Mouse (Mus musculus): Measurements from ENCODE around the gene Igf2bp1. TPM values are rescaled to one million over a fixed set of nuclear protein-coding genes. Genes with fewer than 3 reads are reported as not detected.

Igf2bp1 gene
- total RNA-seq, 1 experiment = 354 TPM

GRCm38 (mm10) chr11:95914571-95914991 is 91.2 kb downstream of the Igf2bp1 start, which contains the start of gene B4galnt2:
TSS of gene B4galnt2 (minus strand) at chr11:95914891.
- no peaks in the 10 kb centered on the region for H3K36me3 ChIP-seq (ENCODE audit: control insufficient read depth, insufficient read depth, low read length, poor library complexity, severe bottlenecking)
- in situ Hi-C loops (cut with MboI; ENCODE audit: low sequenced_read_pairs in 2 of 2, unreplicated experiment in 2 of 2) = no loop called here
- peak; percentile 22 for DNase-seq (ENCODE audit: low read depth, low spot score)
- no peaks in the 10 kb centered on the region for H3K9me3 ChIP-seq (ENCODE audit: control insufficient read depth, insufficient read depth, low read depth, low read length)
- peak within 1 kb of the TSS; percentile 25 for H3K9ac ChIP-seq (ENCODE audit: insufficient read depth, low read depth, low read length, poor library complexity, severe bottlenecking)
- H3K4me1 ChIP-seq (ENCODE audit: control insufficient read depth in 2 of 2, insufficient read depth in 2 of 2, low read length in 2 of 2, poor library complexity in 1 of 2) = peaks cover 0 to 9% of the 10 kb centered on the region in 2 experiments; a peak in 1 of 4 replicates
- TF ChIP-seq MAFK (IDR thresholded peaks at IDR 0.05; ENCODE audit: insufficient read depth, low read depth, low read length) = no peak
- TF ChIP-seq HCFC1 (IDR thresholded peaks at IDR 0.05; ENCODE audit: borderline replicate concordance, insufficient read depth, low read length) = no peak
- TF ChIP-seq ZC3H11A (IDR thresholded peaks at IDR 0.05; ENCODE audit: borderline replicate concordance, low read depth, low read length) = no peak
- TF ChIP-seq ZNF384 (IDR thresholded peaks at IDR 0.05; ENCODE audit: low read depth, low read length) = no peak
- no peak for TF ChIP-seq CHD2 (IDR thresholded peaks at IDR 0.05; ENCODE audit: low read depth, low read length)
- peak within 1 kb of the TSS; percentile 55 to 69 for H3K4me3 ChIP-seq (ENCODE audit: insufficient read depth in 1 of 2, low read depth in 1 of 2, low read length in 2 of 2, poor library complexity in 1 of 2, severe bottlenecking in 1 of 2)
- no peak within 1 kb of the TSS for H3K27ac ChIP-seq (ENCODE audit: insufficient read depth, low read depth, low read length, poor library complexity, severe bottlenecking)

- no peaks in the 10 kb centered on the region for H3K9me3 ChIP-seq (ENCODE audit: control insufficient read depth, insufficient read depth, low read depth, low read length)
- no peak for DNase-seq (ENCODE audit: low read depth, low spot score)
- TF ChIP-seq ZC3H11A (IDR thresholded peaks at IDR 0.05; ENCODE audit: borderline replicate concordance, low read depth, low read length) (no peak), CHD2 (IDR thresholded peaks at IDR 0.05; ENCODE audit: low read depth, low read length) (no peak), HCFC1 (IDR thresholded peaks at IDR 0.05; ENCODE audit: borderline replicate concordance, insufficient read depth, low read length) (no peak), ZNF384 (IDR thresholded peaks at IDR 0.05; ENCODE audit: low read depth, low read length) (no peak), MAFK (IDR thresholded peaks at IDR 0.05; ENCODE audit: insufficient read depth, low read depth, low read length) (no peak)
- in situ Hi-C loops (cut with MboI; ENCODE audit: low sequenced_read_pairs in 2 of 2, unreplicated experiment in 2 of 2) = no loop called here
- peaks cover 0 to 9% of the 10 kb centered on the region in 2 experiments; a peak in 1 of 4 replicates for H3K4me1 ChIP-seq (ENCODE audit: control insufficient read depth in 2 of 2, insufficient read depth in 2 of 2, low read length in 2 of 2, poor library complexity in 1 of 2)
- no peak overlapping the region for H3K27ac ChIP-seq (ENCODE audit: insufficient read depth, low read depth, low read length, poor library complexity, severe bottlenecking)
- no peaks in the 10 kb centered on the region for H3K36me3 ChIP-seq (ENCODE audit: control insufficient read depth, insufficient read depth, low read length, poor library complexity, severe bottlenecking)
- peak overlapping the region; percentile 5 for H3K9ac ChIP-seq (ENCODE audit: insufficient read depth, low read depth, low read length, poor library complexity, severe bottlenecking)
- H3K4me3 ChIP-seq (ENCODE audit: insufficient read depth in 1 of 2, low read depth in 1 of 2, low read length in 2 of 2, poor library complexity in 1 of 2, severe bottlenecking in 1 of 2) = peak overlapping the region; percentile 55 to 69
Observed at GRCm38 (mm10) chr11:95913959-95914566, 91.7 kb downstream of the Igf2bp1 start.

GRCm38 (mm10) chr11:95911579-95911978 is 94.2 kb downstream of the Igf2bp1 start:
- in situ Hi-C loops (cut with MboI; ENCODE audit: low sequenced_read_pairs in 2 of 2, unreplicated experiment in 2 of 2) = no loop called here
- Histone ChIP-seq H3K9ac (ENCODE audit: insufficient read depth, low read depth, low read length, poor library complexity, severe bottlenecking) (no peak overlapping the region), H3K4me1 (ENCODE audit: control insufficient read depth in 2 of 2, insufficient read depth in 2 of 2, low read length in 2 of 2, poor library complexity in 1 of 2) (peaks cover 0 to 9% of the 10 kb centered on the region in 2 experiments; a peak in 1 of 4 replicates), H3K27ac (ENCODE audit: insufficient read depth, low read depth, low read length, poor library complexity, severe bottlenecking) (no peak overlapping the region), H3K36me3 (ENCODE audit: control insufficient read depth, insufficient read depth, low read length, poor library complexity, severe bottlenecking) (no peaks in the 10 kb centered on the region), H3K4me3 (ENCODE audit: insufficient read depth in 1 of 2, low read depth in 1 of 2, low read length in 2 of 2, poor library complexity in 1 of 2, severe bottlenecking in 1 of 2) (peak overlapping the region in 1 of 2 experiments; percentile 1; a peak in 1 of 4 replicates), H3K9me3 (ENCODE audit: control insufficient read depth, insufficient read depth, low read depth, low read length) (no peaks in the 10 kb centered on the region)
- TF ChIP-seq ZNF384 (IDR thresholded peaks at IDR 0.05; ENCODE audit: low read depth, low read length) = no peak
- no peak for TF ChIP-seq ZC3H11A (IDR thresholded peaks at IDR 0.05; ENCODE audit: borderline replicate concordance, low read depth, low read length)
- no peak for TF ChIP-seq HCFC1 (IDR thresholded peaks at IDR 0.05; ENCODE audit: borderline replicate concordance, insufficient read depth, low read length)
- TF ChIP-seq CHD2 (IDR thresholded peaks at IDR 0.05; ENCODE audit: low read depth, low read length) = no peak
- TF ChIP-seq MAFK (IDR thresholded peaks at IDR 0.05; ENCODE audit: insufficient read depth, low read depth, low read length) = no peak
- DNase-seq (ENCODE audit: low read depth, low spot score) = peak; percentile 47

- no peaks in the 10 kb centered on the region for H3K9me3 ChIP-seq (ENCODE audit: control insufficient read depth, insufficient read depth, low read depth, low read length)
- DNase-seq (ENCODE audit: low read depth, low spot score) = no peak
- H3K27ac ChIP-seq (ENCODE audit: insufficient read depth, low read depth, low read length, poor library complexity, severe bottlenecking) = no peak overlapping the region
- no peak overlapping the region for H3K4me3 ChIP-seq (ENCODE audit: insufficient read depth in 1 of 2, low read depth in 1 of 2, low read length in 2 of 2, poor library complexity in 1 of 2, severe bottlenecking in 1 of 2)
- in situ Hi-C loops (cut with MboI; ENCODE audit: low sequenced_read_pairs in 2 of 2, unreplicated experiment in 2 of 2) = no loop called here
- H3K36me3 ChIP-seq (ENCODE audit: control insufficient read depth, insufficient read depth, low read length, poor library complexity, severe bottlenecking) = no peaks in the 10 kb centered on the region
- H3K9ac ChIP-seq (ENCODE audit: insufficient read depth, low read depth, low read length, poor library complexity, severe bottlenecking) = no peak overlapping the region
- TF ChIP-seq MAFK (IDR thresholded peaks at IDR 0.05; ENCODE audit: insufficient read depth, low read depth, low read length) = no peak
- TF ChIP-seq HCFC1 (IDR thresholded peaks at IDR 0.05; ENCODE audit: borderline replicate concordance, insufficient read depth, low read length) = no peak
- no peak for TF ChIP-seq CHD2 (IDR thresholded peaks at IDR 0.05; ENCODE audit: low read depth, low read length)
- TF ChIP-seq ZNF384 (IDR thresholded peaks at IDR 0.05; ENCODE audit: low read depth, low read length) = no peak
- TF ChIP-seq ZC3H11A (IDR thresholded peaks at IDR 0.05; ENCODE audit: borderline replicate concordance, low read depth, low read length) = no peak
- peaks cover 2 to 9% of the 10 kb centered on the region in 2 experiments; a peak in 1 of 4 replicates for H3K4me1 ChIP-seq (ENCODE audit: control insufficient read depth in 2 of 2, insufficient read depth in 2 of 2, low read length in 2 of 2, poor library complexity in 1 of 2)
Observed at GRCm38 (mm10) chr11:95907805-95908524, 97.8 kb downstream of the Igf2bp1 start.

Other genes starting within 250 kb of the Igf2bp1 start
- 1.8 and 2.6 TPM in 2 replicates for gene Phospho1, start 181.4 kb downstream of the Igf2bp1 start, total RNA-seq (2012; rRNA removed)
- 9.0 and 9.2 TPM in 2 replicates for gene Gngt2, start 168.7 kb downstream of the Igf2bp1 start, total RNA-seq (2012; rRNA removed)
- gene Abi3, start 163.5 kb downstream of the Igf2bp1 start, total RNA-seq (2012; rRNA removed) = 1.3 and 1.8 TPM in 2 replicates
- gene B4galnt2, start 91.0 kb downstream of the Igf2bp1 start, total RNA-seq (2012; rRNA removed) = 1.5 and 2.3 TPM in 2 replicates
- gene Gip, start 18.6 kb upstream of the Igf2bp1 start, total RNA-seq (2012; rRNA removed) = 0.89 and 1.5 TPM in 2 replicates
- 51.5 and 79.4 TPM in 2 replicates for gene Snf8, start 28.9 kb upstream of the Igf2bp1 start, total RNA-seq (2012; rRNA removed)
- 42.5 and 75.9 TPM in 2 replicates for gene Ube2z, start 59.4 kb upstream of the Igf2bp1 start, total RNA-seq (2012; rRNA removed)
- gene Atp5g1, start 69.7 kb upstream of the Igf2bp1 start, total RNA-seq (2012; rRNA removed) = 726 and 963 TPM in 2 replicates
- gene Calcoco2, start 106.0 kb upstream of the Igf2bp1 start, total RNA-seq (2012; rRNA removed) = 23.3 and 160 TPM in 2 replicates
- gene Ttll6, start 127.8 kb upstream of the Igf2bp1 start, total RNA-seq (2012; rRNA removed) = 5.0 and 5.4 TPM in 2 replicates
- 0.48 and 1.4 TPM in 2 replicates for gene Hoxb13, start 188.4 kb upstream of the Igf2bp1 start, total RNA-seq (2012; rRNA removed)

All from ES-E14 (cell line).